Mouse (Mus musculus): ENCODE measurements around the gene Tor1a.
"Not testable (repeated sequence)": the region's sequence is repeated elsewhere in the genome, so short reads cannot be mapped to it uniquely, and the experiment has no call there.

The Tor1a gene

GRCm38 (mm10) chr2:30966826-30967225, 907 bp downstream of the Tor1a start:
- Histone ChIP-seq H3K27me3 (ENCODE audit: control insufficient read depth, insufficient read depth, low read length, poor library complexity, severe bottlenecking) (no peaks in the 10 kb centered on the region), H3K36me3 (ENCODE audit: control insufficient read depth, insufficient read depth, low read length, poor library complexity, severe bottlenecking) (peaks cover 3% of the 10 kb centered on the region; the same call in 1 of the 2 replicates)
- DNase-seq (ENCODE audit: low read depth, low spot score) = peak; percentile 44

- DNase-seq (ENCODE audit: low read depth, low spot score) = no peak
- H3K27me3 ChIP-seq (ENCODE audit: control insufficient read depth, insufficient read depth, low read length, poor library complexity, severe bottlenecking) = no peaks in the 10 kb centered on the region
- peaks cover 5% of the 10 kb centered on the region for H3K36me3 ChIP-seq (ENCODE audit: control insufficient read depth, insufficient read depth, low read length, poor library complexity, severe bottlenecking)
Measured at GRCm38 (mm10) chr2:30965627-30966026, 2.1 kb downstream of the Tor1a start.

GRCm38 (mm10) chr2:30962570-30963254, 5.0 kb downstream of the Tor1a start:
- no peak for DNase-seq (ENCODE audit: low read depth, low spot score)
- Histone ChIP-seq H3K36me3 (ENCODE audit: control insufficient read depth, insufficient read depth, low read length, poor library complexity, severe bottlenecking) (peaks cover 6% of the 10 kb centered on the region), H3K27me3 (ENCODE audit: control insufficient read depth, insufficient read depth, low read length, poor library complexity, severe bottlenecking) (no peaks in the 10 kb centered on the region)

- Histone ChIP-seq H3K27me3 (ENCODE audit: control insufficient read depth, insufficient read depth, low read length, poor library complexity, severe bottlenecking) (no peaks in the 10 kb centered on the region), H3K36me3 (ENCODE audit: control insufficient read depth, insufficient read depth, low read length, poor library complexity, severe bottlenecking) (peaks cover 6% of the 10 kb centered on the region)
- no peak for DNase-seq (ENCODE audit: low read depth, low spot score)
Measured at GRCm38 (mm10) chr2:30959856-30960255, 7.9 kb downstream of the Tor1a start.

GRCm38 (mm10) chr2:30958726-30959125, 9.0 kb downstream of the Tor1a start:
- Histone ChIP-seq H3K27me3 (ENCODE audit: control insufficient read depth, insufficient read depth, low read length, poor library complexity, severe bottlenecking) (no peaks in the 10 kb centered on the region), H3K36me3 (ENCODE audit: control insufficient read depth, insufficient read depth, low read length, poor library complexity, severe bottlenecking) (peaks cover 6% of the 10 kb centered on the region)
- no peak for DNase-seq (ENCODE audit: low read depth, low spot score)

- peaks cover 6% of the 10 kb centered on the region for H3K36me3 ChIP-seq (ENCODE audit: control insufficient read depth, insufficient read depth, low read length, poor library complexity, severe bottlenecking)
- DNase-seq (ENCODE audit: low read depth, low spot score) = no peak
- H3K27me3 ChIP-seq (ENCODE audit: control insufficient read depth, insufficient read depth, low read length, poor library complexity, severe bottlenecking) = no peaks in the 10 kb centered on the region
Measured at GRCm38 (mm10) chr2:30957511-30957910, 10.2 kb downstream of the Tor1a start.

- Histone ChIP-seq H3K27me3 (ENCODE audit: control insufficient read depth, insufficient read depth, low read length, poor library complexity, severe bottlenecking) (no peaks in the 10 kb centered on the region), H3K36me3 (ENCODE audit: control insufficient read depth, insufficient read depth, low read length, poor library complexity, severe bottlenecking) (peaks cover 1% of the 10 kb centered on the region)
- DNase-seq (ENCODE audit: low read depth, low spot score) = peak; percentile 30
Measured at GRCm38 (mm10) chr2:30954797-30955196, 12.9 kb downstream of the Tor1a start.

GRCm38 (mm10) chr2:30952824-30953490, 14.8 kb downstream of the Tor1a start, which contains the start of gene Tor1b:
TSS of gene Tor1b (plus strand) at chr2:30952959.
- peak; percentile 87 for DNase-seq (ENCODE audit: low read depth, low spot score)
- H3K27me3 ChIP-seq (ENCODE audit: control insufficient read depth, insufficient read depth, low read length, poor library complexity, severe bottlenecking) = no peaks in the 10 kb centered on the region

GRCm38 (mm10) chr2:30952457-30952823, 15.3 kb downstream of the Tor1a start:
- no peak for DNase-seq (ENCODE audit: low read depth, low spot score)
- Histone ChIP-seq H3K27me3 (ENCODE audit: control insufficient read depth, insufficient read depth, low read length, poor library complexity, severe bottlenecking) (no peaks in the 10 kb centered on the region), H3K36me3 (ENCODE audit: control insufficient read depth, insufficient read depth, low read length, poor library complexity, severe bottlenecking) (no peaks in the 10 kb centered on the region; the same call in 1 of the 2 replicates)

More at GRCm38 (mm10) chr2:30952824-30953490, 14.8 kb downstream of the Tor1a start, which contains the start of gene Tor1b:
- no peaks in the 10 kb centered on the region; the same call in 1 of the 2 replicates for H3K36me3 ChIP-seq (ENCODE audit: control insufficient read depth, insufficient read depth, low read length, poor library complexity, severe bottlenecking)

- peak; percentile 86 for DNase-seq (ENCODE audit: low read depth, low spot score)
- Histone ChIP-seq H3K27me3 (ENCODE audit: control insufficient read depth, insufficient read depth, low read length, poor library complexity, severe bottlenecking) (no peaks in the 10 kb centered on the region), H3K36me3 (ENCODE audit: control insufficient read depth, insufficient read depth, low read length, poor library complexity, severe bottlenecking) (no peaks in the 10 kb centered on the region)
Measured at GRCm38 (mm10) chr2:30942603-30943011, 25.1 kb downstream of the Tor1a start.

GRCm38 (mm10) chr2:30942116-30942515, 25.6 kb downstream of the Tor1a start:
- DNase-seq (ENCODE audit: low read depth, low spot score) = peak; percentile 44
- not testable (repeated sequence) for H3K27me3 ChIP-seq (ENCODE audit: control insufficient read depth, insufficient read depth, low read length, poor library complexity, severe bottlenecking); H3K36me3 ChIP-seq (ENCODE audit: control insufficient read depth, insufficient read depth, low read length, poor library complexity, severe bottlenecking)

GRCm38 (mm10) chr2:30941586-30941985, 26.1 kb downstream of the Tor1a start:
- no peaks in the 10 kb centered on the region for H3K36me3 ChIP-seq (ENCODE audit: control insufficient read depth, insufficient read depth, low read length, poor library complexity, severe bottlenecking)
- no peaks in the 10 kb centered on the region for H3K27me3 ChIP-seq (ENCODE audit: control insufficient read depth, insufficient read depth, low read length, poor library complexity, severe bottlenecking)
- DNase-seq (ENCODE audit: low read depth, low spot score) = no peak

GRCm38 (mm10) chr2:30938574-30938991, 29.1 kb downstream of the Tor1a start:
- DNase-seq (ENCODE audit: low read depth, low spot score) = no peak
- H3K36me3 ChIP-seq (ENCODE audit: control insufficient read depth, insufficient read depth, low read length, poor library complexity, severe bottlenecking) = peaks cover 2% of the 10 kb centered on the region; the same call in 1 of the 2 replicates
- no peaks in the 10 kb centered on the region for H3K27me3 ChIP-seq (ENCODE audit: control insufficient read depth, insufficient read depth, low read length, poor library complexity, severe bottlenecking)

GRCm38 (mm10) chr2:30937731-30938130, 30.0 kb downstream of the Tor1a start:
- H3K27me3 ChIP-seq (ENCODE audit: control insufficient read depth, insufficient read depth, low read length, poor library complexity, severe bottlenecking) = no peaks in the 10 kb centered on the region
- H3K36me3 ChIP-seq (ENCODE audit: control insufficient read depth, insufficient read depth, low read length, poor library complexity, severe bottlenecking) = peaks cover 2% of the 10 kb centered on the region; the same call in 1 of the 2 replicates
- DNase-seq (ENCODE audit: low read depth, low spot score) = no peak

GRCm38 (mm10) chr2:30936808-30937207, 30.9 kb downstream of the Tor1a start:
- H3K27me3 ChIP-seq (ENCODE audit: control insufficient read depth, insufficient read depth, low read length, poor library complexity, severe bottlenecking) = no peaks in the 10 kb centered on the region
- DNase-seq (ENCODE audit: low read depth, low spot score) = no peak
- peaks cover 2% of the 10 kb centered on the region; the same call in 1 of the 2 replicates for H3K36me3 ChIP-seq (ENCODE audit: control insufficient read depth, insufficient read depth, low read length, poor library complexity, severe bottlenecking)

Measured in splenic B cell, adult 2 months (primary cell).